Mouse (Mus musculus): Measurements from ENCODE around the gene S100a5. TPM values are rescaled to one million over a fixed set of nuclear protein-coding genes. Genes with fewer than 3 reads are reported as not detected.

The S100a5 gene
- polyA plus RNA-seq, 1 experiment from 2014 or later, result not detected

DNA sequence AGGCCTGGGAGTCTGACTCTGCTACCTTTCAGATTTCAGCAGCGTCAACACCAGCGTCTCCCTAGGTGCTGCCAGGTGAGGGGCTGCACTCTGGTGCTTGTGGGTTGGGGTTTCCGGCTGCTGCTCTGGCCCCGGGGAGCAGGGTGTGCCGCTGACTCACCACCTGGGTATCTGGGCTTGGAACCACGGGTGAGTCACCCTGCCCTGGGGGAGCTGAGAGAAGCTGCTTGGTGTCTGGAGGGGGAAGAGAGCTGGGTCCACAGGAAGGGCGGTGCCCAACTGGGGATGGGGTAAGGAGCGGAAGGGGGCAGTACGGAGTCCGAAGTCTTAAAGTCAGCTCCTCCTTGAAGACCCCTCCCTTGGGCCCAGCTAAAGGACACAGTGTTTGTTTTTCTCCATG is 21.4 kb upstream of the S100a5 start:
- 76% methylated on average over 10 of the region's 10 CpGs for WGBS
- no peak overlapping the region for H3K4me3 ChIP-seq
- no peaks in the 10 kb centered on the region for H3K4me1 ChIP-seq
- H3K9me3 ChIP-seq, result no peaks in the 10 kb centered on the region
- no peak overlapping the region for H3K4me2 ChIP-seq (replicated peaks)
- H3K36me3 ChIP-seq, result no peaks in the 10 kb centered on the region
- H3K27ac ChIP-seq (replicated peaks), result no peak overlapping the region
- no peaks in the 10 kb centered on the region for H3K27me3 ChIP-seq
- no peak overlapping the region for H3K9ac ChIP-seq (replicated peaks)
- no peak for ATAC-seq (replicated peaks)

DNA sequence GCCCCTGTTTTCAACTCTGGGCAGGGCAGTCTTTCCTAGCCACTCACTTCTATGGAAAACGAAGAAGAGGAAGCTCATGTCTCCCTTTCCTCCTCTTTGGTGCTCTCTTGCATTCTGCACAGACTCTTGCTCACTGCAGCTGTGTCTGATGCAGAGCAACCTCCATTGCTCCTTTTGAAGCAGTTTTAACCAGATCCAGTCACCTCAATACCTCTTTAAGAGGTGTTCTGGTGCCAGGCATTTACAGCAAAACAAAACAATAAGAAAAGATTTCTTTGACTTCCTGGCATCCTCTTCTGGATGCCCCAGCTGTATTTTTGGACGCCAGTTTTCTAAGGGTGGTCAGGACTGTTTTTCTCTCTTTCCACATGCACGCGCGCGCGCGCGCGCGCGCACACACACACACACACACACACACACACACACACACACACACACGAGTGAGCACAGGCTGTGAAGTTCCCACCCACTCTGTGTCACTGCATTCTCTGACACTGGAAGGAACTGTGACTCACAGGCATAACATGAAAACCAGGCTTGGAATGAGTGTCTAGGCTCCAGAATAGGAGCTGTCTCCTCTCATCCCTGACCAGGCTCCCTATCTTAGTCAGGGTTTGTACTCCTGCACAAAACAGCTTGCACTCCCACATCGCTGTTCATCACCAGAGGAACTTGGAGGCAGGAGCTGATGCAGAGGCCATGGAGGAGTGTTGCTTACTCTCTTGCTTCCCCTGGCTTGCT is 20.8 kb upstream of the S100a5 start:
- WGBS, result 88% methylated on average over 14 of the region's 14 CpGs
- no peaks in the 10 kb centered on the region for H3K36me3 ChIP-seq
- H3K9me3 ChIP-seq, result no peaks in the 10 kb centered on the region
- H3K9ac ChIP-seq (replicated peaks), result no peak overlapping the region
- no peak overlapping the region for H3K4me3 ChIP-seq
- H3K27ac ChIP-seq (replicated peaks), result no peak overlapping the region
- H3K4me2 ChIP-seq (replicated peaks), result no peak overlapping the region
- no peak for ATAC-seq (replicated peaks)
- no peaks in the 10 kb centered on the region for H3K27me3 ChIP-seq
- H3K4me1 ChIP-seq, result no peaks in the 10 kb centered on the region

DNA sequence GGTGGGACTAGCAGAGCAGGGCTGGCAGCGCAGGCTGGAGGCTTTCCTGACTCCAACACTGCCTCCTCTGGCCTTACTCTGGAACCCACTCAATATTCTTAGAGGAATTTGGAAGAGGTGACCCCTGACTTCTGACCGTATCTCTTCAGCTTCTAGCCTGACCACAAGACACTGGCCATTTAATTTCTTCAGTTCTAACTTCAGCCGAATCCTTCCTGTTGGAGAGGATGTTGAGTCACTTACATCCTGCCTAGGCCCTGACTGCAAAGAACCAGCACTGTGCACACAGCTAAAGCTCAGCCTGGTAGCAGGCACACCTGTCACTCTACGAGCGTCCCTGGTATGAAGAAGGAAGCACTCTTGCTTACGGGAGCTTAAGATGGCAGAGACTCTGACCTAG is 18.9 kb upstream of the S100a5 start:
- H3K27me3 ChIP-seq, result no peaks in the 10 kb centered on the region
- 85% methylated on average over 6 of the region's 6 CpGs for WGBS
- no peak for ATAC-seq (replicated peaks)

DNA sequence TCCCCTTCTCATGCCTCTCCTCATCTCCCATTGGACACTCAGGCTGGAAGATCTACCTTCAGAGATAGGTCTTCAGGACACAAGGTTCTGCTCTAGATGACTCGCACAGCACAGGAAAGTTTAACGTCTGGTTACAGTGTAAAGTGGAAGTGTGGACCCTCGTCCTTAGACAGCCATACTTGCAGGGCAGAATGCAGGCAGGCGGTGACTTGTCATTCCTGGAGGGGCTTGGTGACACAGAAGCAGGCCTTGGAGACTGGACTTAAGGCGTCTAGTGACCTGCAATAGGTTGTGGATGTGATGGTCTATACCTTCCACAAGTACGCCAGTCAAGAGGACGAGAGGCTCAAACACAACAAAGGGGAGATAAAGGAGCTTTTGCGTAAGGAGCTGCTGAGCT is 18.4 kb upstream of the S100a5 start, which contains the start of gene S100a2:
S100a2 (plus strand) TSS at position 301 of the 400 bp plus-strand sequence.
- Histone ChIP-seq H3K36me3 (no peaks in the 10 kb centered on the region), H3K4me1 (no peaks in the 10 kb centered on the region), H3K9me3 (no peaks in the 10 kb centered on the region), H3K4me3 (no peak within 1 kb of the TSS), H3K27me3 (no peaks in the 10 kb centered on the region), H3K27ac (replicated peaks) (no peak within 1 kb of the TSS), H3K4me2 (replicated peaks) (no peak within 1 kb of the TSS), H3K9ac (replicated peaks) (no peak within 1 kb of the TSS)
- no peak for ATAC-seq (replicated peaks)
- WGBS, result 80% methylated on average over 8 of the region's 8 CpGs

More for the DNA sequence above, 18.9 kb upstream of the S100a5 start:
- no peak overlapping the region for H3K9ac ChIP-seq (replicated peaks)
- H3K4me1 ChIP-seq, result no peaks in the 10 kb centered on the region
- no peak overlapping the region for H3K4me2 ChIP-seq (replicated peaks)
- H3K4me3 ChIP-seq, result no peak overlapping the region
- H3K9me3 ChIP-seq, result no peaks in the 10 kb centered on the region
- H3K36me3 ChIP-seq, result no peaks in the 10 kb centered on the region
- no peak overlapping the region for H3K27ac ChIP-seq (replicated peaks)

DNA sequence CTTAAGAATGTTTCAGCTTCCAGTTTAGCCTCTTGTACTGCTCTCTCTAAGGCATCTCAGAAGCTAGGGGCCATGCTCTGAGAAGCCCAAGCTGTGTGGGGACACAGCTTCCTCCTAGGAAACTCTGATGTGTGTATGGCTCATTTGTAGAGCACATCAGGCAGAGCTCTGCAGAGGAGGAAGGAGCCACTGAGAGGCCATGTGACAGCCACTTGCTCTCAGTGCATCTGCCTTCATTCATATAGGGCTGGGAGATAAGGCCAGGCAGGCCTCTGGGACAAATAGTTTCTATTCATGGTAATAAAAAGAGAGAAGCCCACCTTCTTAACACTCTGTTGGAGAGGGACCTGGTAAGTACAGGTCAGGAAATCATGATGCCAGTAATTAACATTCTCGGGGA is 13.9 kb upstream of the S100a5 start:
- H3K4me2 ChIP-seq (replicated peaks), result no peak overlapping the region
- H3K27ac ChIP-seq (replicated peaks), result no peak overlapping the region
- ATAC-seq (replicated peaks), result no peak
- no peaks in the 10 kb centered on the region for H3K9me3 ChIP-seq
- no peaks in the 10 kb centered on the region for H3K27me3 ChIP-seq
- H3K4me3 ChIP-seq, result no peak overlapping the region
- WGBS, result 82% methylated on average over 1 of the region's 1 CpGs
- H3K4me1 ChIP-seq, result no peaks in the 10 kb centered on the region
- H3K9ac ChIP-seq (replicated peaks), result no peak overlapping the region
- no peaks in the 10 kb centered on the region for H3K36me3 ChIP-seq

DNA sequence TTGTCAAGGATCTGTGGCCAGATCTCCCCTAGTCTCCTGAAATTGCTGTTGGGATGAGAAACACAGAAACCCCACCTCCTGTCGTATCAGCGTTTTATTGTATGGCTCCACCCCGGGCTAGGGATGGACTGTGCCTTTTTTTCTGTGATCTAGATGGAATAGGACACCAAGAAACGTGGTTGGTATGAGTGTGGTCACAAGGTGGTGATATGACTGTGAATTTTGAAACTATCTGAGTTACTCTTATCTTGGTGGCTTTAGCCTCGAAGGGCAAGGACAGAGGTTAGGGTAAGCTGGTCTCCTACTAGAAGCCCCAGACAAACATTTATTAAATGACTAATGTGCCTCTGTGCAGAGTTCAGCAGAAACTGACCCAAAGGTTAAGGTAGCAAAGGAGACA is 12.8 kb upstream of the S100a5 start:
- Histone ChIP-seq H3K27me3 (no peaks in the 10 kb centered on the region), H3K4me3 (no peak overlapping the region), H3K36me3 (no peaks in the 10 kb centered on the region), H3K27ac (replicated peaks) (no peak overlapping the region), H3K4me2 (replicated peaks) (no peak overlapping the region), H3K4me1 (no peaks in the 10 kb centered on the region), H3K9ac (replicated peaks) (no peak overlapping the region), H3K9me3 (no peaks in the 10 kb centered on the region)
- WGBS, result 80% methylated on average over 5 of the region's 5 CpGs
- no peak for ATAC-seq (replicated peaks)

DNA sequence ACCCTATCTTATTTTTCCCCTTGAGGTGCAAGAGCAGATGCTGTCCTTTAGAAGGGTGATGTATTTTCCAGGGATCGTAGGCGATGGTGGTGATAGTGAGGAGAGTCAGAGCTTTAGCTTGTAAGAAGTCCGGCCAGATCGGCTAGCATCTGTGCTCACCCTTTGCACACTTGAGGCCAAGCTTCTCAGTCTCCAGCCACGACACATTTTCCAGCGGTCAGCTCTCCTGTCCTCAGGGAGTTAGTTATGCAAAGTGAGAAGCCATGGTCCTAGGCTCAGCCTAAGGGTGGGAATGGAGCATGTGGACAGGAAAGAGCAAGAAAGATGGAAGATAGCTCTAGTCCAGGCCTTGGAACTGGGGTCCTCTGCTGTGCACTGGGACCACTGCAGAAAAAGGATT is 11.5 kb upstream of the S100a5 start:
- Histone ChIP-seq H3K36me3 (no peaks in the 10 kb centered on the region), H3K4me2 (replicated peaks) (no peak overlapping the region), H3K27me3 (no peaks in the 10 kb centered on the region), H3K9ac (replicated peaks) (no peak overlapping the region), H3K27ac (replicated peaks) (no peak overlapping the region), H3K9me3 (no peaks in the 10 kb centered on the region), H3K4me1 (no peaks in the 10 kb centered on the region), H3K4me3 (no peak overlapping the region)
- no peak for ATAC-seq (replicated peaks)
- WGBS, result 91% methylated on average over 6 of the region's 6 CpGs

DNA sequence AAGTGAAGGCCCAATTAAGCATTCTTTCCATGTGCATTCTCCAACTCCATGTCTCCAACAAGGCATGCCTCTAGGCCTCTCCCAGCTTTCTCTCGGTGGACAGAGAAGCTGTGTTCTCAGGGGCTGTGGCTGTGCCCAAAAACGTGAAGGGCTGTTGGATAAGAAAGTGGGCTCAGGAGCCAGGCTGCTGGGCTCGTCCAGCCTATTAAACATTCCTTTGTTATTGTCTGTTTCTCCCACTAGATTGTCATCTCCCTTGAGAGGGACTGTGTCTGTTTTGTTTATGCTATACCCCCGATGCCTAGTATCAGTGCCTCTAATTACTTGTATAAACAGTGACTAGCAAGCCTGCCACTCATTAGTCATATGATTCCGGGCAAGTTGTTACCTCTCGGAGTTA is 10.6 kb upstream of the S100a5 start:
- no peak for ATAC-seq (replicated peaks)
- 45% methylated on average over 6 of the region's 6 CpGs for WGBS
- Histone ChIP-seq H3K4me3 (no peak overlapping the region), H3K27me3 (no peaks in the 10 kb centered on the region), H3K4me1 (no peaks in the 10 kb centered on the region), H3K9ac (replicated peaks) (no peak overlapping the region), H3K27ac (replicated peaks) (no peak overlapping the region), H3K9me3 (no peaks in the 10 kb centered on the region), H3K4me2 (replicated peaks) (no peak overlapping the region), H3K36me3 (no peaks in the 10 kb centered on the region)

DNA sequence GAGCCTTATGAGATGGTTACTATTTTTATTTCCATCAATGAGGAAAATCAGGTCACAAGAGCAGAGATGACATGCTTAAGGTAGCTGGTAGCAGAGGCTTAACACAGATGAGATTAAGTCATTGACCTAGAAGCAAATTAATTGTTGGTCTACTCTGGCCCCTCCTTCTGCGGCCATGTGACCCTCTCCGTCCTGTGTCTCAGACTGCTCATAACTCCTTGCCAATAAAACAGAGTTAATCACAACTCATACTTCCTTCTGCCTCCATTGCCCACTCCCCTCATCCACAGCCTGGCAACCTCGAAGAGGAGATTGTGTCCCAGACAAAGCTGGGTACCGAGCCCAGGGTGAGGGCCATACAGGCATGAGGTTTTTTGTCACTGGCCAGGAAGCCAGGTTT is 10.1 kb upstream of the S100a5 start:
- Histone ChIP-seq H3K9ac (replicated peaks) (no peak overlapping the region), H3K9me3 (no peaks in the 10 kb centered on the region), H3K27ac (replicated peaks) (no peak overlapping the region), H3K4me1 (no peaks in the 10 kb centered on the region), H3K27me3 (no peaks in the 10 kb centered on the region), H3K4me2 (replicated peaks) (no peak overlapping the region), H3K36me3 (no peaks in the 10 kb centered on the region), H3K4me3 (no peak overlapping the region)
- ATAC-seq (replicated peaks), result no peak
- 84% methylated on average over 4 of the region's 4 CpGs for WGBS

DNA sequence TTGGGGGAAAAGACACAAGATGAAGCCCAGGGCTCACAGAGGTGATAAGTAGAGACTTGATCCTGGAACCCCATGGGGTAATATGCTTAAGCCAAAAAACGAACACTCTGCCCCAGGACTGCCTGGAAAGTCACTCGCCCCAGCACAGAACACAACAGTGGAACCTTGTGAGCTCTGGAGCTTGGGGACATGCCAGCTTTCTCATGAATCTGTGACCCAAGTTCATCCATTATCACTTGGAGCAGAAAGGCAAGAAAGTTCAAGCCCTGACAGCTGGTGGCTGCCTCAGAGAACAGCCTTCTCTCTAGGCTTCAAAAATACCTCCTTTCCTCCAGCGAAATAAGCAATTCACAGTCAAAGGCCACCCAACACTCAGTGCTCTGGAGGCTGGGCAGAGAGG is 8.9 kb upstream of the S100a5 start:
- H3K4me1 ChIP-seq, result peaks cover 6% of the 10 kb centered on the region
- H3K27ac ChIP-seq (replicated peaks), result no peak overlapping the region
- H3K27me3 ChIP-seq, result no peaks in the 10 kb centered on the region
- no peaks in the 10 kb centered on the region for H3K9me3 ChIP-seq
- no peaks in the 10 kb centered on the region for H3K36me3 ChIP-seq
- no peak overlapping the region for H3K9ac ChIP-seq (replicated peaks)
- no peak for ATAC-seq (replicated peaks)
- 83% methylated on average over 3 of the region's 3 CpGs for whole genome bisulfite sequencing
- no peak overlapping the region for H3K4me3 ChIP-seq
- H3K4me2 ChIP-seq (replicated peaks), result no peak overlapping the region

DNA sequence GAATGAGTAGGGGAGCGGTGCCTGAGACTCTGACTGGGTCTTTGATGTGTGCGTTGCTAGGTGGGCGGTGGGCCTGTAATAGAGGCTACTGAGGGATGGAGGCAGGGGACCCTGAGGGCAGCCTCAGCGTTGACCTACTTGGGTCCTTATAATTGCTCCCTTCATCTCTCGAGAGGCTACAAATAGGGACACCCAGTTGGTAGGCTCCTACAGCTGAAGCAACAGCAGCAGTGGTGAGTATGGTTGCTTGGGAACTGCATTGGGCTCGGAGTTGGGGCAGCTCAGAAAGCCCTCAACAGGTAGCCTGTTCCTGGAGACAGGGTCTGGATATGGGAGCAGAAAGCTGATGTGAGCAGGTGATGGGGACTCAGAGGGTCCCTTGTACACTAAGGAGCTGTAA is 8.3 kb upstream of the S100a5 start:
- H3K27me3 ChIP-seq, result no peaks in the 10 kb centered on the region
- H3K4me1 ChIP-seq, result peaks cover 12% of the 10 kb centered on the region
- H3K27ac ChIP-seq (replicated peaks), result no peak overlapping the region
- H3K36me3 ChIP-seq, result no peaks in the 10 kb centered on the region
- ATAC-seq (replicated peaks), result no peak
- H3K4me2 ChIP-seq (replicated peaks), result no peak overlapping the region
- no peaks in the 10 kb centered on the region for H3K9me3 ChIP-seq
- H3K4me3 ChIP-seq, result no peak overlapping the region
- 91% methylated on average over 6 of the region's 6 CpGs for WGBS
- no peak overlapping the region for H3K9ac ChIP-seq (replicated peaks)

DNA sequence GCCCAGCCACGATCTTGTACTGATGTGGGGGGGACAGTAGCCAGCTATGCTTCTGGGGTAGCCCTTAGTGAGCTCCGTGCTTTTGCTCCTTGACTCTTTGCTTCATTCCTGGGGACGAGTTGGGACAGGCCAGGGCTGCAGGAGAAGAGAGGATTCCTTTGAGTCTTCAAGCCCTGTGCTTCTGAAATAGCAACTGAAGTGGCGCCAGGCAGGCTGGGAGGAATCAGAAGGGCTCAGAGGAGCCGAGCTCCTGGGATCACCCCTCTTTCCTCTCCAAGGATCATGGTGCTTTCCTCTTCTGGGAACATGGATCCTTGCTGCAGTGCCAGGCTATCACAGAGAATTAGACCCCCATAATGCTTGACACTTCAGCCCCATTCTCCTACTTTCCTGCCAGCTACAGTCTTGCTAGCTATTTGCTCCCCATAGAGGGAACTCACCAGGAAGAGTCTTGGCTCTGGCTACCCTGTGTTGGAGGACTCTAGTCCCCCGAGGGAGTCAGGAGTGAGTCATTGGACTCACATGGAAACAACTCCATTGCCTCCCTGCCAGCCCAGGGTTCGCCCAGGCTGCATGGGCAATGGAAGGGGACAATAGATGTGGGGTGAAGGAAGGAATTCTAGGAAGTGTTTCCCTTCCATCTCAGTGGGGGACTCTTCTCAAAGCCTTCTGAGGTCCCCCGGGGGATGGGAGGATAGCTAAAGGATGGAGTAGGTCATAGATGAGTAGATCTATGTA is 7.7 kb upstream of the S100a5 start:
- Histone ChIP-seq H3K4me2 (replicated peaks) (no peak overlapping the region), H3K27me3 (no peaks in the 10 kb centered on the region), H3K4me3 (no peak overlapping the region), H3K27ac (replicated peaks) (no peak overlapping the region), H3K4me1 (peaks cover 12% of the 10 kb centered on the region), H3K9me3 (no peaks in the 10 kb centered on the region), H3K9ac (replicated peaks) (no peak overlapping the region), H3K36me3 (no peaks in the 10 kb centered on the region)
- no peak for ATAC-seq (replicated peaks)
- 81% methylated on average over 8 of the region's 8 CpGs for WGBS

Data from forebrain, embryonic 15.5 days (tissue).